Mouse (Mus musculus): ENCODE data around the gene Mecom. TPM values are rescaled to one million over a fixed set of nuclear protein-coding genes. Genes with fewer than 3 reads are reported as not detected.

Gene Mecom
- total and polyA plus RNA-seq, 2 experiments from 2014 or later = 1.9 to 3.9 TPM

- TF ChIP-seq CTCF (IDR thresholded peaks at IDR 0.05; ENCODE audit: low read depth) = no peak
- ATAC-seq (no peak), DNase-seq (no peak)
- 87% methylated on average over 5 of the region's 5 CpGs for WGBS
- no peak overlapping the region for H3K9ac ChIP-seq
- no peak overlapping the region for H3K4me3 ChIP-seq (ENCODE audit: low read depth, low read length)
- H3K9me3 ChIP-seq (ENCODE audit: low read length) = no peaks in the 10 kb centered on the region
- H3K27me3 ChIP-seq (ENCODE audit: insufficient read depth, low read length) = no peaks in the 10 kb centered on the region; the same call in none of the 2 replicates
- H3K27ac ChIP-seq (ENCODE audit: low read depth, low read length) = no peak overlapping the region
- H3K4me1 ChIP-seq (ENCODE audit: insufficient read depth) = no peaks in the 10 kb centered on the region
- H3K36me3 ChIP-seq (ENCODE audit: insufficient read depth) = no peaks in the 10 kb centered on the region
- no peak overlapping the region for H3K4me2 ChIP-seq (ENCODE audit: low read depth)
These were observed 407.5 kb downstream of the Mecom start for GRCm38 (mm10) chr3:30140349-30140748.

- H3K36me3 ChIP-seq (ENCODE audit: insufficient read depth) = no peaks in the 10 kb centered on the region
- H3K4me1 ChIP-seq (ENCODE audit: insufficient read depth) = no peaks in the 10 kb centered on the region
- H3K27ac ChIP-seq (ENCODE audit: low read depth, low read length) = no peak overlapping the region
- ATAC-seq (no peak), DNase-seq (no peak)
- H3K27me3 ChIP-seq (ENCODE audit: insufficient read depth, low read length) = no peaks in the 10 kb centered on the region; the same call in none of the 2 replicates
- no peak overlapping the region for H3K4me2 ChIP-seq (ENCODE audit: low read depth)
- no peak for TF ChIP-seq CTCF (IDR thresholded peaks at IDR 0.05; ENCODE audit: low read depth)
- H3K9me3 ChIP-seq (ENCODE audit: low read length) = no peaks in the 10 kb centered on the region
- H3K4me3 ChIP-seq (ENCODE audit: low read depth, low read length) = no peak overlapping the region
- WGBS = 79% methylated on average over 4 of the region's 4 CpGs
- no peak overlapping the region for H3K9ac ChIP-seq
These were observed 408.1 kb downstream of the Mecom start for GRCm38 (mm10) chr3:30139678-30140077.

GRCm38 (mm10) chr3:30138588-30138987, 409.2 kb downstream of the Mecom start:
- H3K4me3 ChIP-seq (ENCODE audit: low read depth, low read length) = no peak overlapping the region
- DNase-seq (no peak), ATAC-seq (no peak)
- H3K27me3 ChIP-seq (ENCODE audit: insufficient read depth, low read length) = no peaks in the 10 kb centered on the region
- H3K9ac ChIP-seq = no peak overlapping the region
- WGBS = 91% methylated on average over 6 of the region's 6 CpGs
- no peak overlapping the region for H3K4me2 ChIP-seq (ENCODE audit: low read depth)
- no peak for TF ChIP-seq CTCF (IDR thresholded peaks at IDR 0.05; ENCODE audit: low read depth)
- H3K36me3 ChIP-seq (ENCODE audit: insufficient read depth) = no peaks in the 10 kb centered on the region
- H3K27ac ChIP-seq (ENCODE audit: low read depth, low read length) = no peak overlapping the region
- no peaks in the 10 kb centered on the region for H3K9me3 ChIP-seq (ENCODE audit: low read length)
- no peaks in the 10 kb centered on the region for H3K4me1 ChIP-seq (ENCODE audit: insufficient read depth)

GRCm38 (mm10) chr3:30135857-30136256, 412.0 kb downstream of the Mecom start:
- no peak overlapping the region for H3K27ac ChIP-seq (ENCODE audit: low read depth, low read length)
- DNase-seq (no peak), ATAC-seq (no peak)
- no peaks in the 10 kb centered on the region for H3K9me3 ChIP-seq (ENCODE audit: low read length)
- H3K4me3 ChIP-seq (ENCODE audit: low read depth, low read length) = no peak overlapping the region
- WGBS = 86% methylated on average over 6 of the region's 6 CpGs
- no peaks in the 10 kb centered on the region for H3K4me1 ChIP-seq (ENCODE audit: insufficient read depth)
- no peaks in the 10 kb centered on the region for H3K36me3 ChIP-seq (ENCODE audit: insufficient read depth)
- no peak overlapping the region for H3K4me2 ChIP-seq (ENCODE audit: low read depth)
- no peaks in the 10 kb centered on the region for H3K27me3 ChIP-seq (ENCODE audit: insufficient read depth, low read length)
- TF ChIP-seq CTCF (IDR thresholded peaks at IDR 0.05; ENCODE audit: low read depth) = no peak
- H3K9ac ChIP-seq = no peak overlapping the region

DNA sequence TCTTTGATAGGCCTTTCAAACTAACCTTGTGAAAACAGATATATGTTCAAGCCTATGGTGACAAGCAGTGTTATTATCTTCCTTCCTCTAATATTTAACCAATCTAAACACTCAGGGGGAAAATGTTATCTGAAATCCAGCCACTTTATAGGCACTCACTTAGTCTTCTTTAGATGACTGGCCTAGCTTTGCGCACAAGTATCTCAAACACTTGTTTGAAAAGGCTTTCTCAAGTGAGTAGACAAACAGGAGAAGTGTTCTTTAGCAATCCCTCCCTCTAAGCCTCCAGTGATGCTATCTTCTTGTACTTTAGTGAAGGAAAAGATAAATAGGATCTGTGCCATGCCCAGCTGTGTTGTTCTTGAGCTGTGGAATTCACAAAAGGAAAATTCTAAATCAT, 412.7 kb downstream of the Mecom start:
- H3K27me3 ChIP-seq (ENCODE audit: insufficient read depth, low read length) = no peaks in the 10 kb centered on the region
- no peak overlapping the region for H3K4me2 ChIP-seq (ENCODE audit: low read depth)
- no peak overlapping the region for H3K27ac ChIP-seq (ENCODE audit: low read depth, low read length)
- no peak for DNase-seq
- no peaks in the 10 kb centered on the region for H3K36me3 ChIP-seq (ENCODE audit: insufficient read depth)
- 90% methylated on average over 1 of the region's 1 CpGs for WGBS
- ATAC-seq = no peak
- H3K9me3 ChIP-seq (ENCODE audit: low read length) = no peaks in the 10 kb centered on the region
- no peak for TF ChIP-seq CTCF (IDR thresholded peaks at IDR 0.05; ENCODE audit: low read depth)
- no peak overlapping the region for H3K4me3 ChIP-seq (ENCODE audit: low read depth, low read length)
- no peak overlapping the region for H3K9ac ChIP-seq
- H3K4me1 ChIP-seq (ENCODE audit: insufficient read depth) = no peaks in the 10 kb centered on the region

- no peak overlapping the region for H3K27ac ChIP-seq (ENCODE audit: low read depth, low read length)
- H3K27me3 ChIP-seq (ENCODE audit: insufficient read depth, low read length) = no peaks in the 10 kb centered on the region
- no peaks in the 10 kb centered on the region for H3K9me3 ChIP-seq (ENCODE audit: low read length)
- ATAC-seq (no peak), DNase-seq (no peak)
- 78% methylated on average over 3 of the region's 3 CpGs for WGBS
- H3K9ac ChIP-seq = no peak overlapping the region
- H3K36me3 ChIP-seq (ENCODE audit: insufficient read depth) = no peaks in the 10 kb centered on the region
- H3K4me2 ChIP-seq (ENCODE audit: low read depth) = no peak overlapping the region
- H3K4me3 ChIP-seq (ENCODE audit: low read depth, low read length) = no peak overlapping the region
- H3K4me1 ChIP-seq (ENCODE audit: insufficient read depth) = no peaks in the 10 kb centered on the region
- no peak for TF ChIP-seq CTCF (IDR thresholded peaks at IDR 0.05; ENCODE audit: low read depth)
These were observed 414.8 kb downstream of the Mecom start for GRCm38 (mm10) chr3:30132981-30133380.

GRCm38 (mm10) chr3:30132370-30132769, 415.4 kb downstream of the Mecom start:
- TF ChIP-seq CTCF (IDR thresholded peaks at IDR 0.05; ENCODE audit: low read depth) = no peak
- Histone ChIP-seq H3K4me3 (ENCODE audit: low read depth, low read length) (no peak overlapping the region), H3K9ac (no peak overlapping the region), H3K4me2 (ENCODE audit: low read depth) (no peak overlapping the region), H3K27me3 (ENCODE audit: insufficient read depth, low read length) (no peaks in the 10 kb centered on the region), H3K36me3 (ENCODE audit: insufficient read depth) (no peaks in the 10 kb centered on the region), H3K9me3 (ENCODE audit: low read length) (no peaks in the 10 kb centered on the region), H3K4me1 (ENCODE audit: insufficient read depth) (no peaks in the 10 kb centered on the region), H3K27ac (ENCODE audit: low read depth, low read length) (no peak overlapping the region)
- DNase-seq = no peak
- no peak for ATAC-seq
- WGBS = 69% methylated on average over 2 of the region's 2 CpGs

DNA sequence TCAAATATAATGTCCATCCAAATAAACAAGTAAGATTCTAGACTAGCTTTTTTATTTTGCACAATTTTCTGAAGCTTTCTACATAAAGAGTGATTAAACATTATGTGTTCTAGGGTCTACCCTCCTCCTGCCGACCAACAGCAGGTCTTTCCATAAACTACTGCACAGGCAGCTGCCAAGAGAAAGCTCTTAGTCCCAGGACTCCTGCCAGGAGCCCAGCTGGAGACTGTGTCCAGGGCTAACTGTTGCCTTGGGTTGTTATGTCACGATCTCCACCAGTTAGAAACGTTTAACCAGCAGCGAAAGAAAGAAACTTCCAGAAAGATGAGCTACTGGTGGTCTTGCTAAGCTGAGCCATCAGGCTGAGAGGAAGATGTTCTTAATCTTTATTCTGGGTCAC, 417.3 kb downstream of the Mecom start:
- H3K9me3 ChIP-seq (ENCODE audit: low read length) = no peaks in the 10 kb centered on the region
- H3K27me3 ChIP-seq (ENCODE audit: insufficient read depth, low read length) = no peaks in the 10 kb centered on the region
- DNase-seq (no peak), ATAC-seq (no peak)
- H3K4me1 ChIP-seq (ENCODE audit: insufficient read depth) = no peaks in the 10 kb centered on the region
- WGBS = 50% methylated on average over 4 of the region's 4 CpGs
- H3K27ac ChIP-seq (ENCODE audit: low read depth, low read length) = no peak overlapping the region
- H3K4me2 ChIP-seq (ENCODE audit: low read depth) = no peak overlapping the region
- no peaks in the 10 kb centered on the region for H3K36me3 ChIP-seq (ENCODE audit: insufficient read depth)
- H3K9ac ChIP-seq = no peak overlapping the region
- TF ChIP-seq CTCF (IDR thresholded peaks at IDR 0.05; ENCODE audit: low read depth) = no peak
- H3K4me3 ChIP-seq (ENCODE audit: low read depth, low read length) = no peak overlapping the region

All from forebrain, postnatal 0 days (tissue).